Mouse (Mus musculus) CH12.LX (cell line): ENCODE results near the gene March10. TPM values are rescaled to one million over a fixed set of nuclear protein-coding genes. Genes with fewer than 3 reads are reported as not detected.

Experiments used
- DNase-seq: peaks from one replicate; pipeline ENCODE4 v3.0.0-alpha.2; 2013; ENCODE audit errors: extremely low read depth
- H3K27ac ChIP-seq: 2 replicates; pipeline ENCODE4 v1.5.1; 2012; ENCODE audit warnings: low read depth, mild to moderate bottlenecking, control low read depth, moderate library complexity; ENCODE audit not compliant: insufficient read depth
- H3K27me3 ChIP-seq: replicated peaks from 2 replicates; pipeline ENCODE3; 2012; ENCODE audit warnings: inconsistent platforms
- H3K36me3 ChIP-seq, 2 experiments: replicated peaks in 1 of 2; 2 replicates each; pipeline versions ENCODE3 to v1.6.1; 2012; ENCODE audit warnings: inconsistent platforms in 1 of 2, low read length in 1 of 2, mild to moderate bottlenecking in 1 of 2, mixed read lengths in 1 of 2, moderate library complexity in 1 of 2; ENCODE audit not compliant: control insufficient read depth in 1 of 2, insufficient read depth in 1 of 2
- H3K4me1 ChIP-seq, 2 experiments: 2 replicates each; pipeline ENCODE4 v1.6.1; 2012; ENCODE audit warnings: inconsistent platforms in 1 of 2, moderate library complexity in 1 of 2; ENCODE audit not compliant: insufficient read depth in 2 of 2, control insufficient read depth in 1 of 2
- H3K4me2 ChIP-seq: 2 replicates; pipeline ENCODE4 v1.6.1; 2012; ENCODE audit warnings: low read depth, mild to moderate bottlenecking, control low read depth; ENCODE audit not compliant: poor library complexity, insufficient read depth, severe bottlenecking
- H3K4me3 ChIP-seq, 3 experiments: fragments of 150-350 bp in 1 of 3; sonication (generic) in 1 of 3; replicated peaks in 1 of 3; 2 replicates each; pipeline versions ENCODE3 to v1.5.1; 2011 to 2012; ENCODE audit warnings: low read depth in 2 of 3, low read length in 2 of 3, mild to moderate bottlenecking in 2 of 3, moderate library complexity in 2 of 3, control low read depth in 1 of 3, improper control_type of control experiment in 1 of 3, inconsistent platforms in 1 of 3, mixed read lengths in 1 of 3; ENCODE audit not compliant: poor library complexity in 1 of 3
- H3K79me2 ChIP-seq: replicated peaks from 2 replicates; pipeline ENCODE4 v1.6.1; 2012; ENCODE audit warnings: mild to moderate bottlenecking, moderate library complexity; ENCODE audit not compliant: control insufficient read depth, poor library complexity, insufficient read depth, severe bottlenecking; ENCODE audit errors: extremely low read depth
- H3K9ac ChIP-seq: 2 replicates; pipeline ENCODE4 v1.6.1; 2012; ENCODE audit warnings: low read depth, mild to moderate bottlenecking, control low read depth, moderate library complexity; ENCODE audit not compliant: insufficient read depth
- H3K9me3 ChIP-seq: replicated peaks from 2 replicates; pipeline ENCODE3; 2012; ENCODE audit warnings: low read length, inconsistent platforms, mixed read lengths
- BHLHE40 ChIP-seq: IDR thresholded peaks from 2 replicates; pipeline ENCODE4 v1.6.1; 2011; ENCODE audit warnings: mild to moderate bottlenecking, low read depth, low read length, improper control_type of control experiment
- ELF1 ChIP-seq: IDR thresholded peaks from 2 replicates; pipeline ENCODE4 v1.6.1; 2014; ENCODE audit warnings: low read depth, mild to moderate bottlenecking, inconsistent platforms, low read length, improper control_type of control experiment
- ETS1 ChIP-seq: conservative IDR thresholded peaks from 2 replicates; pipeline ENCODE4 v1.6.1; 2012; ENCODE audit warnings: low read depth, mild to moderate bottlenecking, inconsistent platforms, low read length, improper control_type of control experiment, moderate library complexity
- HCFC1 ChIP-seq: IDR thresholded peaks from 2 replicates; pipeline ENCODE4 v1.6.1; 2012; ENCODE audit warnings: low read depth, mild to moderate bottlenecking, inconsistent platforms, low read length, improper control_type of control experiment
- JUN ChIP-seq: IDR thresholded peaks from 2 replicates; pipeline ENCODE4 v1.6.1; 2011; ENCODE audit warnings: low read depth, mild to moderate bottlenecking, low read length, improper control_type of control experiment, moderate library complexity; ENCODE audit not compliant: insufficient read depth
- JUND ChIP-seq: conservative IDR thresholded peaks from 2 replicates; pipeline ENCODE4 v1.6.1; 2011; ENCODE audit warnings: low read depth, low read length, improper control_type of control experiment
- MAFK ChIP-seq: IDR thresholded peaks from 2 replicates; pipeline ENCODE4 v1.6.1; 2011; ENCODE audit warnings: low read length, improper control_type of control experiment; ENCODE audit not compliant: insufficient replicate concordance
- MXI1 ChIP-seq: IDR thresholded peaks from 2 replicates; pipeline ENCODE4 v1.6.1; 2011; ENCODE audit warnings: mild to moderate bottlenecking, low read depth, low read length, improper control_type of control experiment
- MYC ChIP-seq: IDR thresholded peaks from 2 replicates; pipeline ENCODE4 v1.6.1; 2011; ENCODE audit warnings: low read depth, mild to moderate bottlenecking, improper control_type of control experiment, low read length
- NRF1 ChIP-seq: IDR thresholded peaks from 2 replicates; pipeline ENCODE4 v1.6.1; 2014; ENCODE audit warnings: low read depth, mild to moderate bottlenecking, inconsistent platforms, low read length, improper control_type of control experiment, moderate library complexity
- PAX5 ChIP-seq: IDR thresholded peaks from 2 replicates; pipeline ENCODE4 v1.6.1; 2012; ENCODE audit warnings: low read length, inconsistent platforms, mixed read lengths
- POLR2AphosphoS2 ChIP-seq: IDR thresholded peaks from 2 replicates; pipeline ENCODE4 v1.6.1; 2011; ENCODE audit warnings: low read depth, low read length, improper control_type of control experiment
- TBP ChIP-seq: conservative IDR thresholded peaks from 2 replicates; pipeline ENCODE4 v1.6.1; 2011; ENCODE audit warnings: low read depth, low read length, improper control_type of control experiment
- TCF12 ChIP-seq: IDR thresholded peaks from 2 replicates; pipeline ENCODE4 v1.6.1; 2014; ENCODE audit warnings: low read depth, mild to moderate bottlenecking, inconsistent platforms, low read length, improper control_type of control experiment
- dilution Hi-C: fragments of 300-500 bp; cut with MboI; formaldehyde crosslinking; loops from 2 replicates; pipeline ENCODE4 v1.14.3; 2020; ENCODE audit warnings: low sequenced_read_pairs; ENCODE audit not compliant: extremely low pct_unique_long_range_greater_than_20kb, extremely low pct_ligation_motif_present
- in situ Hi-C: fragments of 300-500 bp; cut with MboI; formaldehyde crosslinking; loops from 3 replicates; pipeline ENCODE4 v1.14.3; 2019; ENCODE audit warnings: low sequenced_read_pairs, low pct_ligation_motif_present, low pct_unique_long_range_greater_than_20kb, mixed read lengths
- polyA plus RNA-seq: library from polyadenylated mRNA; unstranded; fragments of >175 nt; gene quantifications from 2 replicates; pipeline ENCODE4 v1.2.1, GENCODE M21; 2012; ENCODE audit warnings: low read depth; ENCODE audit not compliant: insufficient read length
- total RNA-seq, 2 experiments: library from RNA; depleted of rRNA; stranded (reverse); fragments of 300-350 nt in 1 of 2; fragments of >200 nt in 1 of 2; gene quantifications; 2 replicates each; pipeline ENCODE4 v1.2.3; 2012 to 2014

The March10 gene
- total and polyA plus RNA-seq, 3 experiments, result not detected

- Histone ChIP-seq H3K9me3 (no peaks in the 10 kb centered on the region), H3K27me3 (no peaks in the 10 kb centered on the region), H3K79me2 (no peaks in the 10 kb centered on the region), H3K36me3 (no peaks in the 10 kb centered on the region), H3K4me3 (no peak overlapping the region), H3K4me2 (no peak overlapping the region), H3K27ac (no peak overlapping the region), H3K4me1 (peaks cover 0 to 6% of the 10 kb centered on the region in 2 experiments; a peak in 1 of 4 replicates), H3K9ac (no peak overlapping the region)
- TF ChIP-seq JUN (no peak), JUND (no peak), MYC (no peak), ETS1 (no peak), HCFC1 (no peak), MAFK (no peak), PAX5 (no peak), ELF1 (no peak)
- dilution Hi-C loops (no loop called here), in situ Hi-C loops (no loop called here)
- DNase-seq, result no peak
Observed at GRCm38 (mm10) chr11:105451553-105452135, 4.9 kb downstream of the March10 start.

- TF ChIP-seq MXI1 (no peak), NRF1 (no peak), ELF1 (no peak), TCF12 (no peak), POLR2AphosphoS2 (no peak), TBP (no peak), BHLHE40 (no peak)
- DNase-seq, result no peak
- Histone ChIP-seq H3K36me3 (no peaks in the 10 kb centered on the region), H3K4me1 (peaks cover 6 to 14% of the 10 kb centered on the region in 2 experiments; a peak in 3 of 4 replicates), H3K27ac (no peak overlapping the region), H3K27me3 (no peaks in the 10 kb centered on the region), H3K4me3 (no peak overlapping the region), H3K9ac (no peak overlapping the region), H3K79me2 (no peaks in the 10 kb centered on the region), H3K4me2 (no peak overlapping the region), H3K9me3 (no peaks in the 10 kb centered on the region)
- dilution Hi-C loops (no loop called here), in situ Hi-C loops (loop anchor here (10.0 kb wide), 1 partner anchor 145 kb away; no protein-coding TSS in a partner anchor)
Observed at GRCm38 (mm10) chr11:105449581-105450315, 6.8 kb downstream of the March10 start.
